Mouse (Mus musculus): ENCODE measurements at regions not wholly inside any gene's neighbourhood (a gene's known extent, or its start where the extent isn't known, plus 50 kb on each side); places are given as distances from the start of the nearest gene placed in this dataset.

- no peak for ATAC-seq (ENCODE audit: low FRiP score)
- H3K4me3 ChIP-seq (ENCODE audit: low read depth, low read length) = no peak overlapping the region
Measured at GRCm38 (mm10) chr1:61137954-61138353, 160.2 kb downstream of the Icos start.

GRCm38 (mm10) chr1:61139291-61139983, 161.7 kb downstream of the Icos start:
- Histone ChIP-seq H3K9me3 (ENCODE audit: low read length) (no peaks in the 10 kb centered on the region), H3K9ac (replicated peaks; ENCODE audit: low read length, poor library complexity, severe bottlenecking) (0 out of 2 replicates have a peak overlapping the region, but pooled peaks have one; percentile 40), H3K27ac (ENCODE audit: low read depth, low read length) (no peak overlapping the region), H3K27me3 (ENCODE audit: insufficient read depth, low read length) (no peaks in the 10 kb centered on the region), H3K4me2 (ENCODE audit: low read depth, low read length, poor library complexity, severe bottlenecking) (peak overlapping the region; percentile 37), H3K36me3 (ENCODE audit: insufficient read depth, low read length) (no peaks in the 10 kb centered on the region), H3K4me3 (ENCODE audit: low read depth, low read length) (peak overlapping the region; percentile 8; the same call in 1 of the 2 replicates), H3K4me1 (ENCODE audit: insufficient read depth, low read length) (peaks cover 4% of the 10 kb centered on the region; the same call in 1 of the 2 replicates)
- WGBS = 4% methylated on average over 15 of the region's 15 CpGs
- peak; percentile 34; the same call in 1 of the 2 replicates for ATAC-seq (ENCODE audit: low FRiP score)
- TF ChIP-seq CTCF (IDR thresholded peaks at IDR 0.05) = peak; percentile 89
- DNase-seq (ENCODE audit: low spot score) = peak; percentile 87

More at GRCm38 (mm10) chr1:61137954-61138353, 160.2 kb downstream of the Icos start:
- Histone ChIP-seq H3K36me3 (ENCODE audit: insufficient read depth, low read length) (no peaks in the 10 kb centered on the region), H3K4me1 (ENCODE audit: insufficient read depth, low read length) (no peaks in the 10 kb centered on the region), H3K27ac (ENCODE audit: low read depth, low read length) (no peak overlapping the region), H3K9ac (replicated peaks; ENCODE audit: low read length, poor library complexity, severe bottlenecking) (no peak overlapping the region), H3K4me2 (ENCODE audit: low read depth, low read length, poor library complexity, severe bottlenecking) (no peak overlapping the region), H3K9me3 (ENCODE audit: low read length) (no peaks in the 10 kb centered on the region), H3K27me3 (ENCODE audit: insufficient read depth, low read length) (no peaks in the 10 kb centered on the region)
- TF ChIP-seq CTCF (IDR thresholded peaks at IDR 0.05) = no peak
- 82% methylated on average over 11 of the region's 11 CpGs for WGBS
- DNase-seq (ENCODE audit: low spot score) = no peak

GRCm38 (mm10) chr1:61139984-61140648, 162.4 kb downstream of the Icos start:
- Histone ChIP-seq H3K27ac (ENCODE audit: low read depth, low read length) (no peak overlapping the region), H3K27me3 (ENCODE audit: insufficient read depth, low read length) (no peaks in the 10 kb centered on the region), H3K4me1 (ENCODE audit: insufficient read depth, low read length) (peaks cover 4% of the 10 kb centered on the region; the same call in 1 of the 2 replicates), H3K4me2 (ENCODE audit: low read depth, low read length, poor library complexity, severe bottlenecking) (0 out of 2 replicates have a peak overlapping the region, but pooled peaks have one; percentile 37), H3K4me3 (ENCODE audit: low read depth, low read length) (no peak overlapping the region), H3K9ac (replicated peaks; ENCODE audit: low read length, poor library complexity, severe bottlenecking) (no peak overlapping the region), H3K36me3 (ENCODE audit: insufficient read depth, low read length) (no peaks in the 10 kb centered on the region), H3K9me3 (ENCODE audit: low read length) (no peaks in the 10 kb centered on the region)
- no peak for TF ChIP-seq CTCF (IDR thresholded peaks at IDR 0.05)
- WGBS = 35% methylated on average over 10 of the region's 10 CpGs
- DNase-seq (ENCODE audit: low spot score) (no peak), ATAC-seq (ENCODE audit: low FRiP score) (no peak)

DNA sequence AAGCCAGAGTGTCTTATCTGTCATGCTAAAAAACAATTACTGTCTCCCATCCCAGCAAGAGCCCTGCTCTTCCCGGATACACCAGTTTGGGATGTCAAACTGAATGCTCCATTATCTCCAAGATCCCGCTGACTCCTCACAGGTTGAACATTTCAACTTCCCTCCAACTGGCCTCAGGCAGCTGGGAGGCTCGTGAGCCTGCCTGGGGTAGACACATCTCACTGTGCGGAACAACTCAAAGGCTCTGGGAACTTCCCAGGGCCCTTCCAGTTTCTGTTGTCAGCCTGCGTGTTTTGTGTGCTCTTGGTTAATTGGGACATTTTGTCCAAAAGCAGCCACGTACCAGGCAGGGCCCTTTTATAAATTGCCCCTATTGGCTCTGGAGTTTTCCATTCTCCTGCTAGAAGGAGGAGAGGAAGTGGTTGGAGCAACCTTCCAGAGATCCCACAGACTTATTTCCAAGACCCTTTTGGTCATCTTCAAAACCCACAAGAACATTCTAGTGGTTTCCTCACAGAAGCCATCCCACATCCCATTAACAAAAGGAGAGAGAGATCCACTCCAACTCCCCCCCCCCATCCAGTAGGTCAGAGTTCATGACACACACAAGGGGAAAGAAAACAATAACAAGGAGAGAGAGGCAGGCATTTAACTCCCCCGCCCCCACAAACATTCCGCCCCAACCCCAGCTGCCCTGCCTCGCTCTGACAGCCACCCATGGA, 163.3 kb downstream of the Icos start:
- Histone ChIP-seq H3K27ac (ENCODE audit: low read depth, low read length) (no peak overlapping the region), H3K4me3 (ENCODE audit: low read depth, low read length) (no peak overlapping the region), H3K9ac (replicated peaks; ENCODE audit: low read length, poor library complexity, severe bottlenecking) (no peak overlapping the region), H3K4me2 (ENCODE audit: low read depth, low read length, poor library complexity, severe bottlenecking) (no peak overlapping the region), H3K36me3 (ENCODE audit: insufficient read depth, low read length) (no peaks in the 10 kb centered on the region), H3K9me3 (ENCODE audit: low read length) (no peaks in the 10 kb centered on the region), H3K4me1 (ENCODE audit: insufficient read depth, low read length) (peaks cover 4% of the 10 kb centered on the region; the same call in 1 of the 2 replicates), H3K27me3 (ENCODE audit: insufficient read depth, low read length) (no peaks in the 10 kb centered on the region)
- 46% methylated on average over 9 of the region's 9 CpGs for WGBS
- ATAC-seq (ENCODE audit: low FRiP score) = no peak
- no peak for DNase-seq (ENCODE audit: low spot score)
- no peak for TF ChIP-seq CTCF (IDR thresholded peaks at IDR 0.05)

- no peak overlapping the region for H3K9ac ChIP-seq (replicated peaks; ENCODE audit: low read length, poor library complexity, severe bottlenecking)
- no peak for DNase-seq (ENCODE audit: low spot score)
- H3K4me1 ChIP-seq (ENCODE audit: insufficient read depth, low read length) = peaks cover 4% of the 10 kb centered on the region; the same call in 1 of the 2 replicates
- H3K4me3 ChIP-seq (ENCODE audit: low read depth, low read length) = no peak overlapping the region
- no peak overlapping the region for H3K27ac ChIP-seq (ENCODE audit: low read depth, low read length)
- H3K27me3 ChIP-seq (ENCODE audit: insufficient read depth, low read length) = no peaks in the 10 kb centered on the region
- WGBS = 53% methylated on average over 2 of the region's 2 CpGs
- no peak for ATAC-seq (ENCODE audit: low FRiP score)
- no peaks in the 10 kb centered on the region for H3K36me3 ChIP-seq (ENCODE audit: insufficient read depth, low read length)
- no peaks in the 10 kb centered on the region for H3K9me3 ChIP-seq (ENCODE audit: low read length)
- H3K4me2 ChIP-seq (ENCODE audit: low read depth, low read length, poor library complexity, severe bottlenecking) = no peak overlapping the region
- no peak for TF ChIP-seq CTCF (IDR thresholded peaks at IDR 0.05)
Measured at GRCm38 (mm10) chr1:61141592-61141930, 163.8 kb downstream of the Icos start.
